Mouse (Mus musculus) lung, embryonic 15.5 days (tissue): Measurements from ENCODE around the gene C87499. TPM values are rescaled to one million over a fixed set of nuclear protein-coding genes. Genes with fewer than 3 reads are reported as not detected.

Experiments
- ATAC-seq: fragments of 200-750 bp; cut with Nextera tagmentation; 2 replicates; pipeline ENCODE4 v1.8.0; 2017; ENCODE audit warnings: moderate number of reproducible peaks, borderline replicate concordance; ENCODE audit not compliant: low FRiP score, low TSS enrichment; ENCODE audit errors: extremely low read depth
- H3K27ac ChIP-seq: fragments of 300-500 bp; sonication (generic); 2 replicates; pipeline ENCODE4 v1.5.1; 2015; ENCODE audit warnings: moderate library complexity, mild to moderate bottlenecking, inconsistent platforms
- H3K27me3 ChIP-seq: fragments of 300-500 bp; sonication (generic); 2 replicates; pipeline ENCODE4 v1.6.1; 2015; ENCODE audit warnings: inconsistent platforms
- H3K36me3 ChIP-seq: fragments of 300-500 bp; sonication (generic); 2 replicates; pipeline ENCODE4 v1.6.1; 2015; ENCODE audit warnings: inconsistent platforms
- H3K4me1 ChIP-seq: fragments of 300-500 bp; sonication (generic); 2 replicates; pipeline ENCODE4 v1.6.1; 2015; ENCODE audit warnings: inconsistent platforms
- H3K4me2 ChIP-seq: fragments of 300-500 bp; sonication (generic); 2 replicates; pipeline ENCODE4 v1.6.1; 2015; ENCODE audit warnings: inconsistent platforms, mild to moderate bottlenecking, moderate library complexity
- H3K4me3 ChIP-seq: fragments of 300-500 bp; sonication (generic); 2 replicates; pipeline ENCODE4 v1.5.1; 2015; ENCODE audit warnings: mild to moderate bottlenecking, inconsistent platforms
- H3K9ac ChIP-seq: fragments of 300-500 bp; sonication (generic); 2 replicates; pipeline ENCODE4 v1.6.1; 2015; ENCODE audit warnings: inconsistent platforms
- H3K9me3 ChIP-seq: fragments of 300-500 bp; sonication (generic); 2 replicates; pipeline ENCODE4 v1.6.1; 2016; ENCODE audit warnings: inconsistent platforms
- WGBS: fragments of 180-500 bp; shearing (Covaris S2); methylation state at CpG from one replicate; pipeline ENCODE4 v1.1.7; 2015; 5-methylcytosine and 5-hydroxymethylcytosine counted together
- polyA plus RNA-seq: library from polyadenylated mRNA; unstranded; fragments of >200 nt; fragmentation: Nextera tagmentation; extraction: Ambion mirVana; gene quantifications from 2 replicates; pipeline ENCODE4 v1.2.1, GENCODE M21; 2015

The C87499 gene
- polyA plus RNA-seq, 1 experiment from 2014 or later, result not detected

- no peak within 1 kb of the TSS for H3K4me2 ChIP-seq
- no peaks in the 10 kb centered on the region for H3K27me3 ChIP-seq
- H3K9me3 ChIP-seq, result no peaks in the 10 kb centered on the region
- H3K27ac ChIP-seq, result no peak within 1 kb of the TSS
- H3K4me1 ChIP-seq, result no peaks in the 10 kb centered on the region
- H3K36me3 ChIP-seq, result no peaks in the 10 kb centered on the region
- H3K9ac ChIP-seq, result no peak within 1 kb of the TSS
- H3K4me3 ChIP-seq, result no peak within 1 kb of the TSS
- WGBS, result 79% methylated on average over 1 of the region's 1 CpGs
- ATAC-seq, result no peak
Observed at GRCm38 (mm10) chr4:88592285-88592684, 41.9 kb downstream of the C87499 start, which contains the start of gene Ifna9. Gene Ifna9, minus strand, starts transcription at chr4:88592385.

Other genes with a start within 250 kb of the C87499 start
- 9.4 TPM in 2 replicates for gene Hacd4, start 195.5 kb downstream of the C87499 start, polyA plus RNA-seq
- not detected in 2 replicates for gene Ifnb1, start 111.6 kb downstream of the C87499 start, polyA plus RNA-seq
- gene Ifna15, start 76.2 kb downstream of the C87499 start, polyA plus RNA-seq, result not detected in 2 replicates
- not detected in 2 replicates for gene Ifna14, start 62.6 kb downstream of the C87499 start, polyA plus RNA-seq
- not detected in 2 replicates for gene Ifna9, start 42.0 kb downstream of the C87499 start, polyA plus RNA-seq
- not detected in 2 replicates for gene Ifna12, start 31.0 kb downstream of the C87499 start, polyA plus RNA-seq
- gene Ifna13, start 10.0 kb upstream of the C87499 start, polyA plus RNA-seq, result not detected in 2 replicates
- not detected in 2 replicates for gene Ifna16, start 42.5 kb upstream of the C87499 start, polyA plus RNA-seq
- gene Ifna2, start 49.5 kb upstream of the C87499 start, polyA plus RNA-seq, result not detected in 2 replicates
- gene Ifnab, start 56.9 kb upstream of the C87499 start, polyA plus RNA-seq, result not detected in 2 replicates
- gene Gm26566, start 87.4 kb upstream of the C87499 start, polyA plus RNA-seq, result 1.1 and 1.7 TPM in 2 replicates
- gene Klhl9, start 88.1 kb upstream of the C87499 start, polyA plus RNA-seq, result 93.3 and 96.3 TPM in 2 replicates
- gene Gm13271, start 120.5 kb upstream of the C87499 start, polyA plus RNA-seq, result not detected in 2 replicates
- 0.21 and 0.68 TPM in 2 replicates for gene Gm13283, start 125.7 kb upstream of the C87499 start, polyA plus RNA-seq
- 0.22 and 0.74 TPM in 2 replicates for gene Gm13290, start 139.4 kb upstream of the C87499 start, polyA plus RNA-seq
- gene Gm13289, start 142.5 kb upstream of the C87499 start, polyA plus RNA-seq, result not detected in 2 replicates
- gene Gm13272, start 145.4 kb upstream of the C87499 start, polyA plus RNA-seq, result 0.39 TPM in 1 of 2 replicates, not detected in the other
- gene Ifnz, start 147.7 kb upstream of the C87499 start, polyA plus RNA-seq, result 0.66 TPM in 1 of 2 replicates, not detected in the other
- not detected in 2 replicates for gene Gm13276, start 151.3 kb upstream of the C87499 start, polyA plus RNA-seq
- gene Gm13277, start 154.2 kb upstream of the C87499 start, polyA plus RNA-seq, result not detected in 2 replicates
- gene Gm13278, start 157.1 kb upstream of the C87499 start, polyA plus RNA-seq, result not detected in 2 replicates
- gene Gm13275, start 160.1 kb upstream of the C87499 start, polyA plus RNA-seq, result not detected in 2 replicates
- not detected in 2 replicates for gene Gm13279, start 163.0 kb upstream of the C87499 start, polyA plus RNA-seq
- 1.5 and 1.7 TPM in 2 replicates for gene Gm13285, start 165.3 kb upstream of the C87499 start, polyA plus RNA-seq
- not detected in 2 replicates for gene Gm13287, start 168.8 kb upstream of the C87499 start, polyA plus RNA-seq
- 0.11 TPM in 1 of 2 replicates, not detected in the other for gene Gm13288, start 171.1 kb upstream of the C87499 start, polyA plus RNA-seq
- gene Ifna7, start 181.8 kb upstream of the C87499 start, polyA plus RNA-seq, result not detected in 2 replicates
- not detected in 2 replicates for gene Ifna11, start 185.5 kb upstream of the C87499 start, polyA plus RNA-seq
- gene Ifna6, start 193.0 kb upstream of the C87499 start, polyA plus RNA-seq, result not detected in 2 replicates
- gene Ifna5, start 201.1 kb upstream of the C87499 start, polyA plus RNA-seq, result not detected in 2 replicates
- gene Ifna4, start 207.4 kb upstream of the C87499 start, polyA plus RNA-seq, result not detected in 2 replicates
- gene Ifna1, start 215.7 kb upstream of the C87499 start, polyA plus RNA-seq, result not detected in 2 replicates
- not detected in 2 replicates for gene Ifne, start 245.8 kb upstream of the C87499 start, polyA plus RNA-seq